Mouse (Mus musculus) layer of hippocampus, adult 2 months (tissue): ENCODE measurements around the gene Gm10197. TPM values are rescaled to one million over a fixed set of nuclear protein-coding genes. Genes with fewer than 3 reads are reported as not detected.
A peak's percentile ranks its signal among the peaks of the same experiment; 100 is the strongest.

Source experiments
- DNase-seq, 2 experiments: peaks; one replicate each; pipeline ENCODE4 v3.0.0; 2022; ENCODE audit warnings: low spot score in 2 of 2
- H3K27ac ChIP-seq: fragments of 200-600 bp; 2 replicates; pipeline ENCODE4 v1.8.1; 2022
- H3K4me3 ChIP-seq: fragments of 200-600 bp; 2 replicates; pipeline ENCODE4 v1.8.1; 2022; ENCODE audit warnings: mild to moderate bottlenecking
- CTCF ChIP-seq: fragments of 200-600 bp; conservative IDR thresholded peaks from 2 replicates; pipeline ENCODE4 v1.8.1; 2022; ENCODE audit warnings: antibody characterized with exemption, mild to moderate bottlenecking, moderate library complexity
- long read RNA-seq, 2 experiments: library from polyadenylated mRNA; stranded (forward); transcript quantifications; one replicate each; pipeline ENCODE4 v2.0.0; 2021; ENCODE audit warnings: borderline mapping rate in 2 of 2
- total RNA-seq, 2 experiments: library from RNA; stranded (reverse); gene quantifications; 2 replicates each; pipeline ENCODE4 v1.2.3; 2021

Gene Gm10197
- not detected for total RNA-seq
- long read RNA-seq, experiment 1: 0 reads
- long read RNA-seq, experiment 2: 0 reads

GRCm38 (mm10) chr19:53371666-53372065 is at the start of gene Gm10197:
TSS of gene Gm10197 (minus strand) at chr19:53371766.
- H3K4me3 ChIP-seq: no peak within 1 kb of the TSS
- no peak for DNase-seq
- no peak within 1 kb of the TSS for H3K27ac ChIP-seq
- no peak for TF ChIP-seq CTCF

- no peak overlapping the region for H3K27ac ChIP-seq
- DNase-seq: peak; percentile 52 to 53
- no peak for TF ChIP-seq CTCF
These were observed 49.5 kb upstream of the Gm10197 start for GRCm38 (mm10) chr19:53420924-53421582.

GRCm38 (mm10) chr19:53419834-53420233 is 48.3 kb upstream of the Gm10197 start:
- no peak overlapping the region for H3K4me3 ChIP-seq
- DNase-seq: peak in 1 of 2 experiments; percentile 55
- TF ChIP-seq CTCF: peak; percentile 79
- no peak overlapping the region for H3K27ac ChIP-seq

More at GRCm38 (mm10) chr19:53420924-53421582, 49.5 kb upstream of the Gm10197 start:
- H3K4me3 ChIP-seq: peak overlapping the region; percentile 43

- Histone ChIP-seq H3K27ac (peak overlapping the region; percentile 74), H3K4me3 (no peak overlapping the region)
- peak in 1 of 2 experiments; percentile 53 for DNase-seq
- TF ChIP-seq CTCF: no peak
These were observed 43.6 kb upstream of the Gm10197 start for GRCm38 (mm10) chr19:53415198-53415597.

- no peak for TF ChIP-seq CTCF
- DNase-seq: no peak
- Histone ChIP-seq H3K4me3 (no peak overlapping the region), H3K27ac (peak overlapping the region; percentile 74)
These were observed 43.1 kb upstream of the Gm10197 start for GRCm38 (mm10) chr19:53414650-53415049.

- H3K27ac ChIP-seq: no peak overlapping the region
- H3K4me3 ChIP-seq: no peak overlapping the region
- no peak for DNase-seq
- no peak for TF ChIP-seq CTCF
These were observed 42.2 kb upstream of the Gm10197 start for GRCm38 (mm10) chr19:53413617-53414380.

GRCm38 (mm10) chr19:53412149-53412848 is 40.7 kb upstream of the Gm10197 start:
- DNase-seq: peak in 1 of 2 experiments; percentile 39
- H3K4me3 ChIP-seq: no peak overlapping the region
- TF ChIP-seq CTCF: no peak
- peak overlapping the region; percentile 78 for H3K27ac ChIP-seq

- Histone ChIP-seq H3K27ac (no peak overlapping the region), H3K4me3 (no peak overlapping the region)
- TF ChIP-seq CTCF: no peak
- DNase-seq: no peak
These were observed 38.2 kb upstream of the Gm10197 start for GRCm38 (mm10) chr19:53409663-53410307.

- H3K4me3 ChIP-seq: no peak overlapping the region
- no peak for TF ChIP-seq CTCF
- no peak overlapping the region for H3K27ac ChIP-seq
- no peak for DNase-seq
These were observed 36.8 kb upstream of the Gm10197 start for GRCm38 (mm10) chr19:53408398-53408797.

- TF ChIP-seq CTCF: no peak
- no peak overlapping the region for H3K4me3 ChIP-seq
These were observed 35.8 kb upstream of the Gm10197 start for GRCm38 (mm10) chr19:53407350-53407749.

GRCm38 (mm10) chr19:53405810-53406209 is 34.2 kb upstream of the Gm10197 start:
- TF ChIP-seq CTCF: no peak

More at GRCm38 (mm10) chr19:53407350-53407749, 35.8 kb upstream of the Gm10197 start:
- DNase-seq: no peak
- H3K27ac ChIP-seq: no peak overlapping the region

GRCm38 (mm10) chr19:53404837-53405356 is 33.3 kb upstream of the Gm10197 start:
- TF ChIP-seq CTCF: no peak
- Histone ChIP-seq H3K4me3 (no peak overlapping the region), H3K27ac (0 out of 2 replicates have a peak overlapping the region, but pooled peaks have one; percentile 19)
- DNase-seq: no peak

More at GRCm38 (mm10) chr19:53405810-53406209, 34.2 kb upstream of the Gm10197 start:
- no peak overlapping the region for H3K27ac ChIP-seq
- no peak for DNase-seq
- no peak overlapping the region for H3K4me3 ChIP-seq
